Mouse (Mus musculus): ENCODE data around the gene Ttc22. TPM values are rescaled to one million over a fixed set of nuclear protein-coding genes. Genes with fewer than 3 reads are reported as not detected.

Ttc22 gene
- polyA plus RNA-seq, 1 experiment = 0.04 TPM

DNA sequence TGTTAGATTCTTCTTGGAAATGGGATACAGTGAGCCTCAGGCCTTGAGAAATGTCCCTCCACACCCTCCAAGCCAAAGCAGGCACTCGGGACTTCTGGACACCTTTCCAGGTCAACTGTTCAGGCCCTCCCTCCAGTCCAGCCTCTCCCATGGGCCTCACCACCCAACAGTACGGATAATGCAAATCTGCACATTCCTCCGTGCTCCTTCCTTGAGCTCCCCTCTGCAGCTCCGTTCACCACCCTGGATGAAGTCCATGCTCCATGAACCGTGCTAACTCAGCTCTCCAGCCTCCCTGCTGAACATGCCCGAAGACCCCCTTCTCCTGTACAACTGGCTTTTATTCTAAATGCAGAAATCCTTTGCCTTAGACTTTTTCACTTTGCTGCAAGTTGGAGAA, 42.5 kb downstream of the Ttc22 start:
- TF ChIP-seq TCF3 (IDR thresholded peaks at IDR 0.05; ENCODE audit: insufficient read length, low read depth) = no peak
- no peak for TF ChIP-seq REST (IDR thresholded peaks at IDR 0.05; ENCODE audit: insufficient read depth, insufficient read length)
- TF ChIP-seq POLR2AphosphoS2 (IDR thresholded peaks at IDR 0.05; ENCODE audit: insufficient read length, low read depth) = no peak
- no peak for TF ChIP-seq E2F4 (IDR thresholded peaks at IDR 0.05; ENCODE audit: insufficient read depth)
- TF ChIP-seq MYOG (IDR thresholded peaks at IDR 0.05; ENCODE audit: control insufficient read depth in 1 of 3, insufficient read depth in 1 of 3, insufficient read length in 2 of 3, low read depth in 2 of 3) = no peak
- TF ChIP-seq TCF12 (IDR thresholded peaks at IDR 0.05; ENCODE audit: insufficient read depth, poor library complexity, severe bottlenecking) = no peak
- no peak for TF ChIP-seq POLR2A (IDR thresholded peaks at IDR 0.05; ENCODE audit: insufficient read length, low read depth)
- no peak for TF ChIP-seq CEBPB (IDR thresholded peaks at IDR 0.05; ENCODE audit: insufficient read depth, poor library complexity, severe bottlenecking)
- TF ChIP-seq MAX (IDR thresholded peaks at IDR 0.05; ENCODE audit: low read depth) = no peak
- TF ChIP-seq MYOD1 (IDR thresholded peaks at IDR 0.05; ENCODE audit: control insufficient read depth in 1 of 3, insufficient read length in 2 of 3, low read depth in 2 of 3) = no peak

DNA sequence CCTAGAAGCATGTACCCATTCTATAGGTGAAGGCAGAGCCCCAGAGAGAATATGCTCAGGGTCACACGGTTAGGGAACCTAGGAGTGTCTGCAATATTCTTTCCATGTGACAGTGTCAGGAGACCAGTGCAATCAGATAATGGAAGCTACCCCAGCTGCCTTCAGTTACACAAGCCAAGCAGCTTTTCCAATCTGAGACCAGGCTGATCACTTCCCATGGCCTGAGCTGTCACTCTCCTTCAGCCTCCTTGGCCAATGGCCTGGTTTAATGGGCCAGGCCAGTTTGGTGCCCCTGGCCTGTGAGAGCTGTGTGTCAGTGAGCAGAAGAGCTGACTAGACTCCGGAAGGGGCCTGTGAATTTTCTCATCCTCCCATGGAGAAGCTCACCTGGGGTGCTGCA, 43.0 kb downstream of the Ttc22 start:
- no peak overlapping the region for H3ac ChIP-seq (ENCODE audit: control insufficient read depth, insufficient read length)
- TF ChIP-seq SRF (IDR thresholded peaks at IDR 0.05; ENCODE audit: control insufficient read depth, insufficient read length, low read depth) (no peak), MYOD1 (IDR thresholded peaks at IDR 0.05; ENCODE audit: control insufficient read depth in 1 of 3, insufficient read length in 2 of 3, low read depth in 2 of 3) (no peak), REST (IDR thresholded peaks at IDR 0.05; ENCODE audit: insufficient read depth, insufficient read length) (no peak), E2F4 (IDR thresholded peaks at IDR 0.05; ENCODE audit: insufficient read depth) (no peak), POLR2AphosphoS2 (IDR thresholded peaks at IDR 0.05; ENCODE audit: insufficient read length, low read depth) (no peak), CEBPB (IDR thresholded peaks at IDR 0.05; ENCODE audit: insufficient read depth, poor library complexity, severe bottlenecking) (no peak), TCF12 (IDR thresholded peaks at IDR 0.05; ENCODE audit: insufficient read depth, poor library complexity, severe bottlenecking) (no peak), MAX (IDR thresholded peaks at IDR 0.05; ENCODE audit: low read depth) (no peak), MYOG (IDR thresholded peaks at IDR 0.05; ENCODE audit: control insufficient read depth in 1 of 3, insufficient read depth in 1 of 3, insufficient read length in 2 of 3, low read depth in 2 of 3) (no peak)

More for the DNA sequence above, 42.5 kb downstream of the Ttc22 start:
- peaks cover 34% of the 10 kb centered on the region for H3K36me3 ChIP-seq (ENCODE audit: control insufficient read depth, insufficient read depth)
- no peak overlapping the region for H3ac ChIP-seq (ENCODE audit: control insufficient read depth, insufficient read length)
- H3K4me3 ChIP-seq = no peak overlapping the region
- H3K27me3 ChIP-seq (ENCODE audit: control insufficient read depth, insufficient read depth, insufficient read length) = no peaks in the 10 kb centered on the region
- H3K4me2 ChIP-seq (ENCODE audit: low read depth) = no peak overlapping the region
- no peaks in the 10 kb centered on the region for H3K79me2 ChIP-seq (ENCODE audit: control insufficient read depth, insufficient read depth)

GRCm38 (mm10) chr4:106665673-106666072, 43.4 kb downstream of the Ttc22 start:
- H3K27me3 ChIP-seq (ENCODE audit: control insufficient read depth, insufficient read depth, insufficient read length) = no peaks in the 10 kb centered on the region
- H3K36me3 ChIP-seq (ENCODE audit: control insufficient read depth, insufficient read depth) = peaks cover 41% of the 10 kb centered on the region
- H3K4me2 ChIP-seq (ENCODE audit: low read depth) = no peak overlapping the region
- TF ChIP-seq MYOD1 (IDR thresholded peaks at IDR 0.05; ENCODE audit: control insufficient read depth in 1 of 3, insufficient read length in 2 of 3, low read depth in 2 of 3) (no peak), USF1 (IDR thresholded peaks at IDR 0.05; ENCODE audit: low read depth) (no peak), POLR2A (IDR thresholded peaks at IDR 0.05; ENCODE audit: insufficient read length, low read depth) (no peak), TCF12 (IDR thresholded peaks at IDR 0.05; ENCODE audit: insufficient read depth, poor library complexity, severe bottlenecking) (no peak), E2F4 (IDR thresholded peaks at IDR 0.05; ENCODE audit: insufficient read depth) (no peak), POLR2AphosphoS2 (IDR thresholded peaks at IDR 0.05; ENCODE audit: insufficient read length, low read depth) (no peak), MAX (IDR thresholded peaks at IDR 0.05; ENCODE audit: low read depth) (no peak), CEBPB (IDR thresholded peaks at IDR 0.05; ENCODE audit: insufficient read depth, poor library complexity, severe bottlenecking) (no peak), SRF (IDR thresholded peaks at IDR 0.05; ENCODE audit: control insufficient read depth, insufficient read length, low read depth) (no peak), MYOG (IDR thresholded peaks at IDR 0.05; ENCODE audit: control insufficient read depth in 1 of 3, insufficient read depth in 1 of 3, insufficient read length in 2 of 3, low read depth in 2 of 3) (no peak), REST (IDR thresholded peaks at IDR 0.05; ENCODE audit: insufficient read depth, insufficient read length) (no peak), TCF3 (IDR thresholded peaks at IDR 0.05; ENCODE audit: insufficient read length, low read depth) (no peak)
- H3ac ChIP-seq (ENCODE audit: control insufficient read depth, insufficient read length) = no peak overlapping the region
- H3K79me2 ChIP-seq (ENCODE audit: control insufficient read depth, insufficient read depth) = no peaks in the 10 kb centered on the region
- H3K4me3 ChIP-seq = no peak overlapping the region

More for the DNA sequence above, 43.0 kb downstream of the Ttc22 start:
- Histone ChIP-seq H3K27me3 (ENCODE audit: control insufficient read depth, insufficient read depth, insufficient read length) (no peaks in the 10 kb centered on the region), H3K36me3 (ENCODE audit: control insufficient read depth, insufficient read depth) (peaks cover 38% of the 10 kb centered on the region), H3K4me2 (ENCODE audit: low read depth) (no peak overlapping the region), H3K79me2 (ENCODE audit: control insufficient read depth, insufficient read depth) (no peaks in the 10 kb centered on the region), H3K4me3 (no peak overlapping the region)

DNA sequence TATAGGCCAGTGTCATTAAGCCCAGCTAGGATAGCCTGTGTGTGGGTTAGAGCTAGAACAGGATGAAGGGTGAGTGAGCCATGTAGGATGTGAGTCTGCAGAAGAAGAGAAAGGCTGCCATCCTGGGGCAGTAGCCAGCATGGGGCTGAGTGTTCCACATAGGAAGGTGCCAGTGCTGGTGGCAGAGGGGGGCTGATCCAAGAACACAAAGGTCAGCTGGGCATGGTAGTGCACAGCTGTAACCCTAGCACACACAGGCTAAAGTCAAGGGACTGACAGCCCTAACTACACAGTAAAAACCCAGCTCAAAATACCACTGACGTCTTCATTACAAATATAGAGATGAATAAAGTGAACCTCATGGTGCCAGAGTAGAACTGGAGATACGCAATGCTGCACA, 44.3 kb downstream of the Ttc22 start:
- no peak overlapping the region for H3K4me2 ChIP-seq (ENCODE audit: low read depth)
- no peaks in the 10 kb centered on the region for H3K27me3 ChIP-seq (ENCODE audit: control insufficient read depth, insufficient read depth, insufficient read length)
- peaks cover 40% of the 10 kb centered on the region for H3K36me3 ChIP-seq (ENCODE audit: control insufficient read depth, insufficient read depth)
- H3K4me3 ChIP-seq = no peak overlapping the region
- H3ac ChIP-seq (ENCODE audit: control insufficient read depth, insufficient read length) = no peak overlapping the region
- no peak for TF ChIP-seq MYOG (IDR thresholded peaks at IDR 0.05; ENCODE audit: control insufficient read depth in 1 of 3, insufficient read depth in 1 of 3, insufficient read length in 2 of 3, low read depth in 2 of 3)
- TF ChIP-seq MYOD1 (IDR thresholded peaks at IDR 0.05; ENCODE audit: control insufficient read depth in 1 of 3, insufficient read length in 2 of 3, low read depth in 2 of 3) = no peak
- TF ChIP-seq CEBPB (IDR thresholded peaks at IDR 0.05; ENCODE audit: insufficient read depth, poor library complexity, severe bottlenecking) = no peak
- no peak for TF ChIP-seq TCF12 (IDR thresholded peaks at IDR 0.05; ENCODE audit: insufficient read depth, poor library complexity, severe bottlenecking)
- no peak for TF ChIP-seq USF1 (IDR thresholded peaks at IDR 0.05; ENCODE audit: low read depth)
- no peak for TF ChIP-seq SRF (IDR thresholded peaks at IDR 0.05; ENCODE audit: control insufficient read depth, insufficient read length, low read depth)
- TF ChIP-seq TCF3 (IDR thresholded peaks at IDR 0.05; ENCODE audit: insufficient read length, low read depth) = no peak
- no peak for TF ChIP-seq E2F4 (IDR thresholded peaks at IDR 0.05; ENCODE audit: insufficient read depth)
- TF ChIP-seq REST (IDR thresholded peaks at IDR 0.05; ENCODE audit: insufficient read depth, insufficient read length) = no peak
- no peak for TF ChIP-seq MAX (IDR thresholded peaks at IDR 0.05; ENCODE audit: low read depth)
- TF ChIP-seq POLR2AphosphoS2 (IDR thresholded peaks at IDR 0.05; ENCODE audit: insufficient read length, low read depth) = no peak
- TF ChIP-seq POLR2A (IDR thresholded peaks at IDR 0.05; ENCODE audit: insufficient read length, low read depth) = no peak
- no peaks in the 10 kb centered on the region for H3K79me2 ChIP-seq (ENCODE audit: control insufficient read depth, insufficient read depth)
